Mouse (Mus musculus) liver, embryonic 14.5 days (tissue): Measurements from ENCODE around the gene Atp8a2. TPM values are rescaled to one million over a fixed set of nuclear protein-coding genes. Genes with fewer than 3 reads are reported as not detected.

Experiments used
- ATAC-seq: fragments of 200-750 bp; cut with Nextera tagmentation; 2 replicates; pipeline ENCODE4 v1.8.0; 2017; ENCODE audit warnings: moderate number of reproducible peaks, mild to moderate bottlenecking, moderate library complexity; ENCODE audit not compliant: insufficient read depth
- DNase-seq, 3 experiments: peaks; one replicate each; pipeline ENCODE4 v3.0.0-alpha.2; 2012 to 2013; ENCODE audit warnings: low read depth in 3 of 3, low spot score in 3 of 3
- H3K27ac ChIP-seq: fragments of 300-500 bp; sonication (generic); 2 replicates; pipeline ENCODE4 v1.5.1; 2014; ENCODE audit warnings: moderate library complexity, mild to moderate bottlenecking, control low read depth, inconsistent platforms
- H3K27me3 ChIP-seq: fragments of 300-500 bp; sonication (generic); 2 replicates; pipeline ENCODE4 v1.6.1; 2014; ENCODE audit warnings: mild to moderate bottlenecking, low read length, moderate library complexity; ENCODE audit not compliant: control insufficient read depth, insufficient read depth
- H3K36me3 ChIP-seq: fragments of 300-500 bp; sonication (generic); replicated peaks from 2 replicates; pipeline ENCODE4 v1.6.1; 2014; ENCODE audit warnings: low read depth; ENCODE audit not compliant: control insufficient read depth, insufficient read depth
- H3K4me1 ChIP-seq, 2 experiments: fragments of 200-500 bp in 1 of 2; fragments of 300-500 bp in 1 of 2; sonication (generic) in 1 of 2; replicated peaks; 2 replicates each; pipeline ENCODE4 v1.6.1; 2012 to 2014; ENCODE audit warnings: antibody characterized with exemption in 1 of 2, inconsistent platforms in 1 of 2, low read length in 1 of 2; ENCODE audit not compliant: control insufficient read depth in 2 of 2, insufficient read depth in 2 of 2
- H3K4me2 ChIP-seq: fragments of 300-500 bp; sonication (generic); 2 replicates; pipeline ENCODE4 v1.6.1; 2014; ENCODE audit warnings: low read depth, mild to moderate bottlenecking, control low read depth, moderate library complexity
- H3K4me3 ChIP-seq, 2 experiments: fragments of 200-500 bp in 1 of 2; fragments of 300-500 bp in 1 of 2; sonication (generic) in 1 of 2; 2 replicates each; pipeline ENCODE4 v1.5.1; 2012 to 2014; ENCODE audit warnings: low read depth in 2 of 2, low read length in 2 of 2, mild to moderate bottlenecking in 2 of 2, control low read depth in 1 of 2, inconsistent platforms in 1 of 2, moderate library complexity in 1 of 2; ENCODE audit not compliant: insufficient read depth in 1 of 2
- H3K9ac ChIP-seq: fragments of 300-500 bp; sonication (generic); replicated peaks from 2 replicates; pipeline ENCODE4 v1.6.1; 2014; ENCODE audit warnings: mild to moderate bottlenecking, control low read depth, moderate library complexity
- H3K9me3 ChIP-seq: fragments of 300-500 bp; sonication (generic); 2 replicates; pipeline ENCODE4 v1.6.1; 2016; ENCODE audit warnings: low read length, mixed read lengths; ENCODE audit not compliant: control insufficient read depth
- CTCF ChIP-seq: IDR thresholded peaks from 2 replicates; pipeline ENCODE4 v1.5.1; 2016; ENCODE audit warnings: antibody characterized with exemption, low read depth, control low read depth
- EP300 ChIP-seq: IDR thresholded peaks from 2 replicates; pipeline ENCODE4 v1.6.1; 2016; ENCODE audit warnings: antibody characterized with exemption, low read depth
- WGBS: fragments of 180-500 bp; shearing (Covaris S2); extraction: QIAGEN DNeasy Blood & Tissue Kit; methylation state at CpG from one replicate; pipeline ENCODE4 v1.1.7; 2014; ENCODE audit not compliant: insufficient replicate concordance; 5-methylcytosine and 5-hydroxymethylcytosine counted together
- polyA plus RNA-seq, 2 experiments: library from polyadenylated mRNA; depleted of rRNA in 1 of 2; stranded (reverse) in 1 of 2; unstranded in 1 of 2; fragments of >200 nt; fragmentation: Nextera tagmentation in 1 of 2; extraction: Ambion mirVana in 1 of 2; gene quantifications; 2 replicates each; pipeline versions ENCODE4 v1.2.1 to v1.2.3; 2012 to 2014

The Atp8a2 gene
- polyA plus RNA-seq, 2 experiments = 0.51 to 1.8 TPM

GRCm38 (mm10) chr14:59969485-59970134 is 227.4 kb downstream of the Atp8a2 start:
- Histone ChIP-seq H3K27me3 (no peaks in the 10 kb centered on the region), H3K9ac (no peak overlapping the region), H3K27ac (no peak overlapping the region), H3K4me3 (no peak overlapping the region), H3K36me3 (no peaks in the 10 kb centered on the region), H3K4me2 (no peak overlapping the region), H3K9me3 (no peaks in the 10 kb centered on the region), H3K4me1 (no peaks in the 10 kb centered on the region; a peak in 1 of 4 replicates)
- ATAC-seq (no peak), DNase-seq (no peak)
- TF ChIP-seq CTCF (no peak), EP300 (no peak)
- WGBS = 58% methylated on average over 7 of the region's 7 CpGs

- no peaks in the 10 kb centered on the region for H3K9me3 ChIP-seq
- H3K27ac ChIP-seq = no peak overlapping the region
- no peaks in the 10 kb centered on the region for H3K27me3 ChIP-seq
- H3K36me3 ChIP-seq = no peaks in the 10 kb centered on the region
- H3K4me3 ChIP-seq = no peak overlapping the region
- DNase-seq (no peak), ATAC-seq (no peak)
- H3K4me2 ChIP-seq = no peak overlapping the region
- no peaks in the 10 kb centered on the region; a peak in 1 of 4 replicates for H3K4me1 ChIP-seq
- TF ChIP-seq EP300 = no peak
- no peak for TF ChIP-seq CTCF
- H3K9ac ChIP-seq = no peak overlapping the region
- WGBS = 22% methylated on average over 8 of the region's 8 CpGs
Observed at GRCm38 (mm10) chr14:59967847-59968550, 229.0 kb downstream of the Atp8a2 start.

DNA sequence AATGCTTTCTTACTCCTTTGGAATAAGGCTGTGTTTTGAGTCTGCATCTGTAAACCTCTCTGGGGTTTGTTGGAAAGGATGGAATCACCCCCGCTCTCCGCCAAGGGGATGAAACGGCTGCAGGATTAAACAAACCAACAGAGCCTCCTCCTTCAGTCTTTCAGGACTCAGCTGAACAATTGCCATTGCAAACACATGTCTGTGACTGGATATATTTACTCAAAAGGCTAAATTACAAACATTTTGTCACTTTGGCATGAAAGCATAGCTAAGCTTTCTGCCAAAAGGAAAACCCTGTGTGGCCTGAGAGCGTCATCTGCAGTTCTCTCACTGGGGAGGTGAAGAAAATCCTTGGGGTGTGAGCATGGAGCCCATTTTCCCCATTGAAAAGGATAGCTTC is 230.0 kb downstream of the Atp8a2 start:
- Histone ChIP-seq H3K9me3 (no peaks in the 10 kb centered on the region), H3K4me3 (no peak overlapping the region), H3K27ac (no peak overlapping the region), H3K4me1 (no peaks in the 10 kb centered on the region; a peak in 1 of 4 replicates), H3K4me2 (no peak overlapping the region), H3K9ac (no peak overlapping the region), H3K27me3 (no peaks in the 10 kb centered on the region), H3K36me3 (no peaks in the 10 kb centered on the region)
- TF ChIP-seq CTCF = no peak
- TF ChIP-seq EP300 = no peak
- ATAC-seq = no peak
- no peak for DNase-seq
- WGBS = 73% methylated on average over 4 of the region's 4 CpGs

DNA sequence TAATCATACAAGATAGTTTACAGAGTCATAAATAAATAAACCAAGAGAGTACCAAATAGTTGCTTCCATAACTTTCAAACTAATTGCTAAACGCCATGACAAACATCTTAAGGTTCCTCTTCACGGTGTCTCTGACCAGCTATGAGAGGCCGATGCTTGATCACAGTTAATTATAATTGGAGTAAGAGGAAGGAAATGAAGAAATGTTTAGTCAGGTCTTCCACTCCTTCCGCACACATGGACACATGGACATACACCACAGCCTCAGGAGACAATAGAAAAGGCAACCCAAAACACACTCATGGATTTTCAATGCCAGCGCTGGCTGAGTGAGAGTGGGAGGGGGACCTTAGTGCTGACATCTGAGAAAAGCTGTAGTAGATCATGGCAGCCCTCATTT is 232.4 kb downstream of the Atp8a2 start:
- Histone ChIP-seq H3K27me3 (no peaks in the 10 kb centered on the region), H3K4me1 (peaks cover 0 to 1% of the 10 kb centered on the region in 2 experiments; a peak in 1 of 4 replicates), H3K4me3 (no peak overlapping the region), H3K36me3 (no peaks in the 10 kb centered on the region), H3K27ac (no peak overlapping the region), H3K9ac (no peak overlapping the region), H3K4me2 (no peak overlapping the region), H3K9me3 (no peaks in the 10 kb centered on the region)
- DNase-seq (no peak), ATAC-seq (no peak)
- TF ChIP-seq CTCF (no peak), EP300 (no peak)
- 57% methylated on average over 5 of the region's 5 CpGs for WGBS

- no peak overlapping the region for H3K27ac ChIP-seq
- TF ChIP-seq CTCF (no peak), EP300 (no peak)
- ATAC-seq (no peak), DNase-seq (no peak)
- no peak overlapping the region for H3K4me3 ChIP-seq
- no peak overlapping the region for H3K9ac ChIP-seq
- H3K9me3 ChIP-seq = no peaks in the 10 kb centered on the region
- H3K4me1 ChIP-seq = 0 out of 4 replicates have a peak, but pooled peaks cover 0 to 1% of the 10 kb centered on the region in 2 experiments
- H3K36me3 ChIP-seq = no peaks in the 10 kb centered on the region
- H3K27me3 ChIP-seq = no peaks in the 10 kb centered on the region
- no peak overlapping the region for H3K4me2 ChIP-seq
- whole genome bisulfite sequencing = 32% methylated on average over 9 of the region's 9 CpGs
Observed at GRCm38 (mm10) chr14:59960961-59961360, 236.0 kb downstream of the Atp8a2 start.
